In the genomic region with DNA sequence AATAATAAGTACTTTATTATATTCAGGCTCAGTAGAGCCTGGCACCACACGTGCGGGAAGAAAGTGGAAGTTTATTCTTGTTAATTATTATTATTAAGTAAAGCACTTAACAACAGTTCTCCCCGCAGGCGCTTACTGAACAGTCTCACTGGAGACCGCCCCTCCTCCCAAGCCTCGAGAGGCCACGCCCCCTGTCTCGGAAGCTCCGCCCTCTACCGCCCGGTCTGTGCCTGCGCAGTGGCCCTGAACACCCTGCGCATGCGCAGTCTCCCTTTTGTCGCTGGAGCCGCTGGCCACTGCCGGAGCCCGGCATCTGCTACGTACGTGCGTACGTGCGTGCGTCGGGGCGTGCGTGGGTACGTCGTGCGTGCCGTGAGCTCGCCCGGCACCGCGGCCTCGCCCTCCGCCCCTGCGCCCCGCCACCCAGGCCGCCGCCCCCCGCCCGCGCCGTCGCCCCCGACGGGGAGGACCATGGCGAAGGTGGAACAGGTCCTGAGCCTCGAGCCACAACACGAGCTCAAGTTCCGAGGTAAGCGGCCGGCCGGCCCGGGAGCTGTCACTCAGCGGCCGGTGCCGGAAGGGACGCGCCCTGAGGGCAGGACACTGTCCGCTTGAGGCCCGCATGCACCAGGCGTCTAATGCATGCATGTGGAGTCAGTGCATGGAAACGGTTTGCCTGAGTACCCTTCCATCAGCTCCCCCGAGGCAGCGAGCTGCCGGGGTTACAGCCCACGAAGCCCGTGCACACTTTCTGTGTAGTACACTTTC, we compare ENCODE assay signal across 8 mouse cellular contexts. TPM values are rescaled to one million over a fixed set of nuclear protein-coding genes. Genes with fewer than 3 reads are reported as not detected.
DNase-seq lines count a peak whose midpoint lies in the region; ATAC-seq and TF ChIP-seq lines count a peak whose summit lies in the region.

A gene (plus strand): TSS at position 290 of the 768 bp plus-strand sequence.

- peak within 1 kb of the TSS; percentile 74 for H3K4me3 ChIP-seq in heart, embryonic 12.5 days
- H3K4me3 ChIP-seq in kidney, postnatal 0 days (replicated peaks; ENCODE audit: low read depth, low read length): peak within 1 kb of the TSS; percentile 83
- H3K4me3 ChIP-seq in liver, embryonic 11.5 days (ENCODE audit: low read depth, low read length): peak within 1 kb of the TSS; percentile 88
- peak within 1 kb of the TSS; percentile 49 for H3K4me3 ChIP-seq in stomach, embryonic 14.5 days (ENCODE audit: low read depth, low read length)

- peak; percentile 49 for TF ChIP-seq CTCF in kidney, postnatal 0 days (IDR thresholded peaks at IDR 0.05; ENCODE audit: low read depth)

- WGBS in heart, embryonic 12.5 days: under 1% methylated on average over 70 of the region's 70 CpGs
- under 1% methylated on average over 70 of the region's 70 CpGs for WGBS in kidney, postnatal 0 days
- WGBS in liver, embryonic 11.5 days: under 1% methylated on average over 70 of the region's 70 CpGs
- WGBS in stomach, embryonic 14.5 days: under 1% methylated on average over 68 of the region's 70 CpGs

- peaks cover 10% of the 10 kb centered on the region for H3K36me3 ChIP-seq in heart, embryonic 12.5 days
- no peaks in the 10 kb centered on the region for H3K36me3 ChIP-seq in kidney, postnatal 0 days (ENCODE audit: insufficient read depth, low read length)
- no peaks in the 10 kb centered on the region; the same call in 1 of the 2 replicates for H3K36me3 ChIP-seq in liver, embryonic 11.5 days (ENCODE audit: control insufficient read depth, insufficient read depth, low read length)
- no peaks in the 10 kb centered on the region for H3K36me3 ChIP-seq in stomach, embryonic 14.5 days (ENCODE audit: control insufficient read depth, insufficient read depth, low read length)

- peak within 1 kb of the TSS; percentile 90 for H3K4me2 ChIP-seq in heart, embryonic 12.5 days
- peak within 1 kb of the TSS; percentile 77 for H3K4me2 ChIP-seq in kidney, postnatal 0 days (ENCODE audit: low read length)
- peak within 1 kb of the TSS; percentile 94 for H3K4me2 ChIP-seq in liver, embryonic 11.5 days
- H3K4me2 ChIP-seq in stomach, embryonic 14.5 days (replicated peaks; ENCODE audit: low read depth, low read length): peak within 1 kb of the TSS; percentile 77

- peak; percentile 99 for ATAC-seq in erythroid progenitor cell, adult 5-6 weeks (replicated peaks; ENCODE audit: low FRiP score, poor library complexity, severe bottlenecking)
- peak; percentile 97 for ATAC-seq in heart, embryonic 12.5 days (ENCODE audit: insufficient number of reproducible peaks, low FRiP score)
- ATAC-seq in kidney, postnatal 0 days (replicated peaks; ENCODE audit: low FRiP score, low read depth): peak; percentile 97
- peak; percentile 97 for ATAC-seq in liver, embryonic 11.5 days (replicated peaks; ENCODE audit: low FRiP score)
- peak; percentile 99 for ATAC-seq in stomach, embryonic 14.5 days (ENCODE audit: insufficient number of reproducible peaks, insufficient read depth, low FRiP score, low read depth)

- H3K9ac ChIP-seq in heart, embryonic 12.5 days: peak within 1 kb of the TSS; percentile 80
- H3K9ac ChIP-seq in kidney, postnatal 0 days (ENCODE audit: low read depth, low read length): peak within 1 kb of the TSS; percentile 81
- H3K9ac ChIP-seq in liver, embryonic 11.5 days (ENCODE audit: low read depth, low read length): peak within 1 kb of the TSS; percentile 79
- peak within 1 kb of the TSS; percentile 50 for H3K9ac ChIP-seq in stomach, embryonic 14.5 days (replicated peaks; ENCODE audit: low read depth, low read length)

- H3K27ac ChIP-seq in heart, embryonic 12.5 days (ENCODE audit: poor library complexity, severe bottlenecking): peak within 1 kb of the TSS; percentile 67
- H3K27ac ChIP-seq in kidney, postnatal 0 days: peak within 1 kb of the TSS; percentile 82
- peak within 1 kb of the TSS; percentile 56; the same call in 1 of the 2 replicates for H3K27ac ChIP-seq in liver, embryonic 11.5 days (ENCODE audit: low read depth, low read length)
- no peak within 1 kb of the TSS for H3K27ac ChIP-seq in stomach, embryonic 14.5 days (ENCODE audit: low read length)

- no peaks in the 10 kb centered on the region for H3K9me3 ChIP-seq in heart, embryonic 12.5 days (replicated peaks)
- no peaks in the 10 kb centered on the region for H3K9me3 ChIP-seq in kidney, postnatal 0 days (replicated peaks; ENCODE audit: low read length)
- no peaks in the 10 kb centered on the region for H3K9me3 ChIP-seq in liver, embryonic 11.5 days (ENCODE audit: control insufficient read depth, low read length)
- H3K9me3 ChIP-seq in stomach, embryonic 14.5 days (ENCODE audit: control insufficient read depth, low read depth, low read length): no peaks in the 10 kb centered on the region

- peak; percentile 98 for DNase-seq in CD4-positive helper T cell, adult 2 months (ENCODE audit: low read depth, low spot score)
- DNase-seq in brain, embryonic 18.5 days (ENCODE audit: low read depth, low spot score): peak; percentile 94
- peak; percentile 99 for DNase-seq in kidney, postnatal 0 days (ENCODE audit: low spot score)
- DNase-seq in liver, embryonic 11.5 days (ENCODE audit: low spot score): peak; percentile 98
- peak; percentile 99 for DNase-seq in naive thymus-derived CD4-positive, alpha-beta T cell, adult 2 months (ENCODE audit: low read depth)

- H3K4me1 ChIP-seq in heart, embryonic 12.5 days (replicated peaks): peaks cover 16% of the 10 kb centered on the region
- H3K4me1 ChIP-seq in kidney, postnatal 0 days (replicated peaks; ENCODE audit: insufficient read depth, low read length): peaks cover 10% of the 10 kb centered on the region
- H3K4me1 ChIP-seq in liver, embryonic 11.5 days (replicated peaks; ENCODE audit: control insufficient read depth, insufficient read depth, low read length): peaks cover 15% of the 10 kb centered on the region
- H3K4me1 ChIP-seq in stomach, embryonic 14.5 days (ENCODE audit: control insufficient read depth, insufficient read depth, low read length): peaks cover 20% of the 10 kb centered on the region

- H3K27me3 ChIP-seq in heart, embryonic 12.5 days (replicated peaks): no peaks in the 10 kb centered on the region
- no peaks in the 10 kb centered on the region for H3K27me3 ChIP-seq in kidney, postnatal 0 days (ENCODE audit: insufficient read depth, low read length)
- no peaks in the 10 kb centered on the region for H3K27me3 ChIP-seq in liver, embryonic 11.5 days (replicated peaks; ENCODE audit: control insufficient read depth, insufficient read depth, low read length)
- no peaks in the 10 kb centered on the region for H3K27me3 ChIP-seq in stomach, embryonic 14.5 days (ENCODE audit: control insufficient read depth, insufficient read depth, low read length)

RNA-seq across cellular contexts. Expression of the gene that starts here (rescaled TPM):
- total RNA-seq in erythroid progenitor cell, adult 5-6 weeks (2015; ENCODE audit: low replicate concordance): 3.6 and 5.9 TPM in 2 replicates
- total RNA-seq in erythroid progenitor cell, adult 5-6 weeks (2017; ENCODE audit: low replicate concordance): 19.5 and 21.2 TPM in 2 replicates
- polyA plus RNA-seq in heart, embryonic 12.5 days (2016; fragmentation: Nextera tagmentation; extraction: Ambion mirVana): 10.0 and 10.1 TPM in 2 replicates
- 12.2 and 16.3 TPM in 2 replicates for polyA plus RNA-seq in kidney, postnatal 0 days (2015; fragmentation: Nextera tagmentation; extraction: Ambion mirVana)
- polyA plus RNA-seq in liver, embryonic 11.5 days (2014; fragmentation: Nextera tagmentation; extraction: Ambion mirVana): 10.7 and 10.9 TPM in 2 replicates
- 11.1 and 13.4 TPM in 2 replicates for polyA plus RNA-seq in stomach, embryonic 14.5 days (2014; fragmentation: Nextera tagmentation; extraction: Ambion mirVana)
